Mouse (Mus musculus) olfactory bulb, adult 2 months (tissue): ENCODE results near the gene Add1. TPM values are rescaled to one million over a fixed set of nuclear protein-coding genes. Genes with fewer than 3 reads are reported as not detected.
A peak's percentile ranks its signal among the peaks of the same experiment; 100 is the strongest.

Experiments used
- H3K27ac ChIP-seq: fragments of 200-500 bp; 2 replicates; pipeline ENCODE4 v1.5.1; 2012; ENCODE audit warnings: low read depth, low read length; ENCODE audit not compliant: insufficient read depth
- H3K4me1 ChIP-seq: fragments of 200-500 bp; 2 replicates; pipeline ENCODE4 v1.6.1; 2012; ENCODE audit warnings: low read length; ENCODE audit not compliant: control insufficient read depth, insufficient read depth
- H3K4me3 ChIP-seq: fragments of 200-500 bp; 2 replicates; pipeline ENCODE4 v1.5.1; 2012; ENCODE audit warnings: mild to moderate bottlenecking, low read depth, low read length, moderate library complexity; ENCODE audit not compliant: insufficient read depth
- CTCF ChIP-seq: fragments of 200-500 bp; IDR thresholded peaks from 2 replicates; pipeline ENCODE4 v1.5.1; 2012; ENCODE audit warnings: low read depth, mild to moderate bottlenecking, low read length, moderate library complexity; ENCODE audit not compliant: insufficient read depth
- POLR2A ChIP-seq: fragments of 200-500 bp; IDR thresholded peaks from 2 replicates; pipeline ENCODE4 v1.6.1; 2012; ENCODE audit warnings: mild to moderate bottlenecking, low read depth, low read length, moderate library complexity; ENCODE audit not compliant: insufficient read depth
- WGBS: fragments of 180-500 bp; shearing (Covaris S2); methylation state at CpG from one replicate; pipeline ENCODE4 v1.1.7; 2018; 5-methylcytosine and 5-hydroxymethylcytosine counted together
- polyA plus RNA-seq: library from polyadenylated mRNA; stranded (reverse); fragments of >200 nt; gene quantifications from 2 replicates; pipeline ENCODE4 v1.2.4, GENCODE M21; 2012; ENCODE audit warnings: low replicate concordance; ENCODE audit not compliant: missing spikeins, insufficient read depth, insufficient read length

The Add1 gene
- polyA plus RNA-seq: 584 and 674 TPM in 2 replicates

GRCm38 (mm10) chr5:34573268-34574221 lies at the start of gene Add1:
Gene Add1 (plus strand): TSS chr5:34573664.
- peaks cover 5% of the 10 kb centered on the region; the same call in 1 of the 2 replicates for H3K4me1 ChIP-seq
- WGBS: under 1% methylated on average over 84 of the region's 84 CpGs
- TF ChIP-seq CTCF (no peak), POLR2A (peak; percentile 76)
- H3K27ac ChIP-seq: peak within 1 kb of the TSS; percentile 93
- peak within 1 kb of the TSS; percentile 81 for H3K4me3 ChIP-seq

GRCm38 (mm10) chr5:34523958-34524485 lies 49.4 kb upstream of the Add1 start:
- Histone ChIP-seq H3K4me3 (no peak overlapping the region), H3K4me1 (peaks cover 18% of the 10 kb centered on the region), H3K27ac (no peak overlapping the region)
- 81% methylated on average over 4 of the region's 4 CpGs for WGBS
- no peak for TF ChIP-seq CTCF

- no peak for TF ChIP-seq POLR2A
- no peak for TF ChIP-seq CTCF
- no peak overlapping the region for H3K27ac ChIP-seq
- no peak overlapping the region for H3K4me3 ChIP-seq
- H3K4me1 ChIP-seq: peaks cover 18% of the 10 kb centered on the region
Observed at GRCm38 (mm10) chr5:34524511-34524910, 49.0 kb upstream of the Add1 start.

GRCm38 (mm10) chr5:34525663-34526476 lies 47.6 kb upstream of the Add1 start, which contains the start of gene Sh3bp2:
Gene Sh3bp2 (plus strand): TSS chr5:34525838.
- Histone ChIP-seq H3K4me1 (peaks cover 16% of the 10 kb centered on the region), H3K27ac (no peak within 1 kb of the TSS), H3K4me3 (peak within 1 kb of the TSS; percentile 49)
- TF ChIP-seq POLR2A (no peak), CTCF (no peak)
- WGBS: 6% methylated on average over 38 of the region's 38 CpGs

- 71% methylated on average over 5 of the region's 5 CpGs for WGBS
- Histone ChIP-seq H3K27ac (no peak overlapping the region), H3K4me1 (peaks cover 11% of the 10 kb centered on the region), H3K4me3 (no peak overlapping the region)
- no peak for TF ChIP-seq CTCF
- no peak for TF ChIP-seq POLR2A
Observed at GRCm38 (mm10) chr5:34526477-34526775, 47.0 kb upstream of the Add1 start.

- Histone ChIP-seq H3K4me3 (no peak overlapping the region), H3K27ac (no peak overlapping the region), H3K4me1 (peaks cover 9% of the 10 kb centered on the region)
- WGBS: 77% methylated on average over 2 of the region's 2 CpGs
- TF ChIP-seq CTCF (no peak), POLR2A (no peak)
Observed at GRCm38 (mm10) chr5:34527352-34527751, 46.1 kb upstream of the Add1 start.

- Histone ChIP-seq H3K4me3 (no peak overlapping the region), H3K27ac (no peak overlapping the region), H3K4me1 (peaks cover 9% of the 10 kb centered on the region)
- 72% methylated on average over 5 of the region's 5 CpGs for WGBS
- no peak for TF ChIP-seq CTCF
- no peak for TF ChIP-seq POLR2A
Observed at GRCm38 (mm10) chr5:34528724-34529123, 44.7 kb upstream of the Add1 start.

- Histone ChIP-seq H3K27ac (no peak overlapping the region), H3K4me1 (peaks cover 15% of the 10 kb centered on the region), H3K4me3 (no peak overlapping the region)
- TF ChIP-seq CTCF (no peak), POLR2A (no peak)
- 61% methylated on average over 5 of the region's 5 CpGs for WGBS
Observed at GRCm38 (mm10) chr5:34530116-34530515, 43.3 kb upstream of the Add1 start.
